Mouse (Mus musculus): ENCODE measurements around the gene Tlr7.

GRCm38 (mm10) chrX:167355965-167356364, 25.6 kb upstream of the Tlr7 start:
- TF ChIP-seq POLR2A (IDR thresholded peaks at IDR 0.05; ENCODE audit: borderline replicate concordance, extremely low read depth, low read depth, low read length) (no peak), CTCF (IDR thresholded peaks at IDR 0.05; ENCODE audit: insufficient read depth, low read length) (no peak)
